Mouse (Mus musculus) spleen, adult 2 months (tissue): Measurements from ENCODE around the gene Pla1a. TPM values are rescaled to one million over a fixed set of nuclear protein-coding genes. Genes with fewer than 3 reads are reported as not detected.

Experiments
- DNase-seq, 2 experiments: peaks; one replicate each; pipeline versions ENCODE4 v3.0.0 to v3.0.0-alpha.2; 2012 to 2021; ENCODE audit warnings: low spot score in 2 of 2, low read depth in 1 of 2
- H3K27ac ChIP-seq: fragments of 200-500 bp; 2 replicates; pipeline ENCODE4 v1.5.1; 2012; ENCODE audit warnings: low read length, inconsistent platforms; ENCODE audit not compliant: insufficient read depth
- H3K27me3 ChIP-seq: fragments of 200-500 bp; 2 replicates; pipeline ENCODE4 v1.6.1; 2012; ENCODE audit warnings: mild to moderate bottlenecking, moderate library complexity, low read length, inconsistent platforms; ENCODE audit not compliant: control insufficient read depth, insufficient read depth
- H3K36me3 ChIP-seq: fragments of 200-500 bp; 2 replicates; pipeline ENCODE4 v1.6.1; 2012; ENCODE audit warnings: mild to moderate bottlenecking, low read length, inconsistent platforms; ENCODE audit not compliant: control insufficient read depth, insufficient read depth
- H3K4me1 ChIP-seq: fragments of 200-500 bp; 2 replicates; pipeline ENCODE4 v1.6.1; 2011; ENCODE audit warnings: inconsistent platforms; ENCODE audit not compliant: control insufficient read depth, insufficient read depth, insufficient read length
- H3K4me3 ChIP-seq: fragments of 200-500 bp; 2 replicates; pipeline ENCODE4 v1.5.1; 2011; ENCODE audit warnings: mild to moderate bottlenecking, inconsistent platforms; ENCODE audit not compliant: insufficient read depth, insufficient read length; ENCODE audit errors: extremely low read depth
- CTCF ChIP-seq: fragments of 200-500 bp; IDR thresholded peaks from 2 replicates; pipeline ENCODE4 v1.5.1; 2011; ENCODE audit warnings: mild to moderate bottlenecking, inconsistent platforms; ENCODE audit not compliant: insufficient read depth, insufficient read length, insufficient replicate concordance; ENCODE audit errors: extremely low read depth
- POLR2A ChIP-seq: fragments of 200-500 bp; IDR thresholded peaks from 2 replicates; pipeline ENCODE4 v1.6.1; 2011; ENCODE audit warnings: low read depth, low read length, inconsistent platforms
- WGBS: fragments of 180-500 bp; shearing (Covaris S2); methylation state at CpG from one replicate; pipeline ENCODE4 v1.1.7; 2018; 5-methylcytosine and 5-hydroxymethylcytosine counted together
- polyA plus RNA-seq: library from polyadenylated mRNA; depleted of rRNA; stranded (reverse); fragments of >200 nt; gene quantifications from 2 replicates; pipeline ENCODE4 v1.2.3, GENCODE M21; 2012

Gene Pla1a
- polyA plus RNA-seq, 1 experiment = 0.88 TPM

DNA sequence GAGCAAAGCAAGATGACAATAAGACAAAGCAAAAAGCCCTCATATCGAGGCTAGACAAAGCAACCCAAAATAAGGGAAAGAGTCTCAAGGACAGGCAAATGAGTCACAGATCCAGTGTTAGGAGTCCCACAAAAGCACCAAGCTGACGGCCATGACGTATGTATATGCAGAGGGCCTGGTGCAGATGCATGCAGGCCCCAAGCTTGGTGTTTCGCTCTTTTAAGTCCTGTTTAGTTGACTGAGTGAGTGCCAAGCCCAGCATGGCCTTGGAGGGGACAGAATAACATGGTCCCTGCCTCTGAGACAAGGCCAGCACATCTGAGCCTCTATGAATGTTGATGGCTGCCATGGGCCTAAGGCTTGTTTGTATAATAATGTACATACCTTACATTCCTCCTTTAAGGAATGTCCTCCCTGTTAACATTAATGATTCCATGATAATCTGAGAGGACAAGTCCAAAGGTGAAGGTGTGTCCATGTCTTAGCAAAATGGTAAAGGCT is 1.4 kb upstream of the Pla1a start:
- Histone ChIP-seq H3K27ac (no peak overlapping the region), H3K27me3 (no peaks in the 10 kb centered on the region), H3K4me1 (no peaks in the 10 kb centered on the region), H3K36me3 (no peaks in the 10 kb centered on the region), H3K4me3 (no peak overlapping the region)
- 94% methylated on average over 4 of the region's 4 CpGs for WGBS
- DNase-seq = no peak
- TF ChIP-seq POLR2A = no peak
- no peak for TF ChIP-seq CTCF

DNA sequence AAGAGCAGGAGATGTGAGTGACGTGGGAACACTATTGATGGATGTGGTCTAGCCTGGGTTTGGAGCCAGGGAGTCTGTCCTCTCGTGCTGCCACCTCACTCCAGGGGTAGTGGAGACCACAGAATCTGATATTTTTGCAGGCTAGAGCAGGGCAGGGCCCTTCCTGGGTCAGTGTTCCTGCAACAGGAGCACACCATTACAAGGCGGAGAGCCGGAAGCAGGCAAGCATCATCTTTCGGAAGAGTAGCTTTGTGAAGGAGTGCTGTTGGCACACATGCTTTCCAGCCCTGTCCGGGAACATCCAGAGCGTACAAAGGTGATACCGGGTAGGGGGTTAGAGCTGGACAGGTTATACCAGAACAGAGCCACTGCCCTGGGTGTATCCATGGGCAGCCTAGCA is 569 bp upstream of the Pla1a start:
- Histone ChIP-seq H3K4me3 (no peak overlapping the region), H3K27me3 (no peaks in the 10 kb centered on the region), H3K4me1 (no peaks in the 10 kb centered on the region), H3K36me3 (no peaks in the 10 kb centered on the region), H3K27ac (no peak overlapping the region)
- TF ChIP-seq POLR2A (no peak), CTCF (no peak)
- DNase-seq = no peak
- 90% methylated on average over 8 of the region's 8 CpGs for WGBS

DNA sequence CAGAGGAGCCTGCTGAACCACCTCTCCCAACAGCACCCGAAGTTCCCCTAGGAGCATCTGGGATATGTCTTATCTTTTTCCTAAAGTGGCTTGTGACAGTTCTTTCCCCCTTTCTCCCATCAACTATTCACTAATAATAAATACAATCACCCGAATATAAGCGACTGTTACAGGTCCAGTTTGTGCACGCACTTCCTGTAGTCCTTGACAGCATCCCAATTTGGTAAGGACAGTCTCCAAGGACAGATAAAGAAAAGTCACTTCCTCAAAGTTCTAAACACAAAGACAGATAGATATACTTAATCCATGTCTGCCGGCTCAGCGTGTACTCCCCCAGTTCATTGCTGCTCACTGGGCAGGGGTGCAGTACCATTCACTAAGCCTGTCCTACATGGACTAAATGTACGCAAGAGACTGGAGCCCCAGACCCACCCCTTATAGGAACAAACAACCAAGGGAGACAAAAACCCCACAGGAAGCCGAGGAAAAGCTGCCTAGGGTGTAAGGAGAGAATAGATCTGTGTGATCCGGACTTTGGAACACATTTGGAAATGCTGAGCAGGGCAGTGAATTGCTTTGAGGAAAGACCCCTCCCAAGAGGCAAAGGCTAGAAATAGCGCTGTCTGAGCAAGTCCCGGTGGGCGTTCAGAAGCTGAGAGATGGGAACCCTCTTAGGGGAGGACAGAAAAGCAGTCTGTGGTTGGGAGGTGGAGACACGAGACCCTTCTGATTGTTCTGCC is 1.3 kb downstream of the Pla1a start:
- Histone ChIP-seq H3K27ac (peak overlapping the region; percentile 25; the same call in 1 of the 2 replicates), H3K27me3 (no peaks in the 10 kb centered on the region), H3K36me3 (no peaks in the 10 kb centered on the region), H3K4me3 (no peak overlapping the region), H3K4me1 (no peaks in the 10 kb centered on the region)
- DNase-seq = no peak
- WGBS = 76% methylated on average over 13 of the region's 13 CpGs
- TF ChIP-seq CTCF (no peak), POLR2A (no peak)

DNA sequence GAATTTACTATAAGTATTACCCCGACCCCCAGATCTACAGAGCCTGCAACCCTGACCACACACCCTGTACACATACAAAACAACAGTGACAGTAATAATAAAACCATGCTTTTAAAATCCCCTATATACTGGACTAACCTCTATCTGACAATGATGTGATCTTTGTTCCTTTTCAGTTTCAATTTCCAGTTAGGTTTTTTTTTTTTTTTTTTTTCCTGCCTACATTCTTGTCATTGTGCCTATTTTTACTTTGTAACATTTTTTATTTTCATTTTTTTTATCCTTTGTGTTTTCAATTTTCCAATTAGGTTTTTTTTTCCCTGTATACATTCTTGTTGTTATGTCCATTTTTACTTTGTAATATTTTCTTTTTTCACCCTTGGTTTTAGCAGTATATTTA is 7.1 kb downstream of the Pla1a start:
- H3K36me3 ChIP-seq = no peaks in the 10 kb centered on the region
- no peak for TF ChIP-seq POLR2A
- TF ChIP-seq CTCF = no peak
- H3K4me3 ChIP-seq = no peak overlapping the region
- no peak for DNase-seq
- H3K27ac ChIP-seq = no peak overlapping the region
- H3K27me3 ChIP-seq = no peaks in the 10 kb centered on the region
- H3K4me1 ChIP-seq = no peaks in the 10 kb centered on the region
- WGBS = 72% methylated on average over 1 of the region's 1 CpGs

DNA sequence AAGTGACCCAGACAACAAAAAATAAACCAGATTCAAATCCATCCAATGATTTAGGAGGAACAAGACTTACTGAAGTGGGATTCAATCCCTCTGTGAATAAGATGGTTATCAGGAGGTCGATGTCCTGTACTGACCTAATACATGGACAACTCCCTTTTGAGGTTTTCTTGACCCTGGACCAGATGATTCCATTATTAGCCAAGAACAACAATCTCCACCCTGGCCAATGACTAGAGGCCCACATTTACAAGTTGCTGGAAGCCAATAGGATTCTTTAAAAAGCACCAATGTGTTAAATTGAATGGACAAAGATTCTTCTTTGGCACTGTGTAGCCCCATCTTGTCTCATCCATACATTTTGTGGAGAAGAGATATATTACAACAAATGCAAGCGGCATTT is 7.6 kb downstream of the Pla1a start:
- H3K27me3 ChIP-seq = no peaks in the 10 kb centered on the region
- WGBS = 83% methylated on average over 2 of the region's 2 CpGs
- no peak overlapping the region for H3K4me3 ChIP-seq
- no peak for DNase-seq
- TF ChIP-seq POLR2A (no peak), CTCF (no peak)
- no peaks in the 10 kb centered on the region for H3K36me3 ChIP-seq
- H3K27ac ChIP-seq = no peak overlapping the region
- no peaks in the 10 kb centered on the region for H3K4me1 ChIP-seq

DNA sequence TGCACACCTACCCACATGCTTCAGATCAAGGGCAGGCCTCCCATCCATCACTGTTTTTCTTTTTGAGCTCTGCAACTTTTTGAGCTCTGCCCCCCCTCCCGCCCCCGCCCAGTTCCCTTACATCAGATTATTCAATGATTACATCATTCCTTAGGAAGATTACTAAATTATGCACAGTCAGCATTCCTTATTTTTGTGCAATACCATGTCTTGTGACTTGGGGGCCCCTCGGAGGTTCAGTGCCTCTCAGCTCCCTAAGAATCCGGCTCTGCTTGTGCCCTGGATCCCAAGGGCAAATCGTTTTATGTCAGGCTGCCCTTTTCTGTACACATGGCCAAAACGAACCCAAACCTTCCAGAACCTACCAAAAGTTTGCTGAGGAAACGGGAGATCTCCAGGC is 18.0 kb downstream of the Pla1a start:
- Histone ChIP-seq H3K27ac (no peak overlapping the region), H3K36me3 (no peaks in the 10 kb centered on the region), H3K4me1 (no peaks in the 10 kb centered on the region), H3K4me3 (no peak overlapping the region), H3K27me3 (no peaks in the 10 kb centered on the region)
- WGBS = 79% methylated on average over 7 of the region's 7 CpGs
- TF ChIP-seq POLR2A (no peak), CTCF (no peak)
- no peak for DNase-seq

DNA sequence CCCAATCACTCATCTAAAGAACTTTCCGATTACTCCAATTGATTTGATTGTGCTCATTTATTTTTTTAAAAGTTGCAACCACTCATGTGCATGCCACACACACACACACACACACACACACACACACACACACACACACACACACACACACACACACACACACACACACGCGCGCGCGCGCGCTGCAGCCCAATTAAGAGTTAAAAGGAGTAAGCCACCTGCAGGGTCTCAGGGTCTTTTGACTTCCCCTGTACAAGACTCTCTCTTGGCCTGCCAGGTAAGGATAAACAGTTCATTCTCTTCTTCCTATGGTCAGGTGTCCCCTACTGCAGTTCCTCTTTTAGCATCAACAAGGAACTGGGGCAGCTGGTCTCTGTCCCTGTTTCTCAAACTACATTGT is 24.5 kb downstream of the Pla1a start:
- Histone ChIP-seq H3K4me1 (peaks cover 9% of the 10 kb centered on the region; the same call in 1 of the 2 replicates), H3K4me3 (no peak overlapping the region)
- 92% methylated on average over 8 of the region's 8 CpGs for WGBS

More for the DNA sequence above, 24.5 kb downstream of the Pla1a start:
- TF ChIP-seq POLR2A (no peak), CTCF (no peak)
- Histone ChIP-seq H3K27ac (no peak overlapping the region), H3K36me3 (no peaks in the 10 kb centered on the region), H3K27me3 (no peaks in the 10 kb centered on the region)
- DNase-seq = no peak
